Mouse (Mus musculus): ENCODE data around the gene Garnl3. TPM values are rescaled to one million over a fixed set of nuclear protein-coding genes. Genes with fewer than 3 reads are reported as not detected.
"Not testable (repeated sequence)": the region's sequence is repeated elsewhere in the genome, so short reads cannot be mapped to it uniquely, and the experiment has no call there.

Gene Garnl3
- polyA plus RNA-seq, 1 experiment = 0.63 TPM

DNA sequence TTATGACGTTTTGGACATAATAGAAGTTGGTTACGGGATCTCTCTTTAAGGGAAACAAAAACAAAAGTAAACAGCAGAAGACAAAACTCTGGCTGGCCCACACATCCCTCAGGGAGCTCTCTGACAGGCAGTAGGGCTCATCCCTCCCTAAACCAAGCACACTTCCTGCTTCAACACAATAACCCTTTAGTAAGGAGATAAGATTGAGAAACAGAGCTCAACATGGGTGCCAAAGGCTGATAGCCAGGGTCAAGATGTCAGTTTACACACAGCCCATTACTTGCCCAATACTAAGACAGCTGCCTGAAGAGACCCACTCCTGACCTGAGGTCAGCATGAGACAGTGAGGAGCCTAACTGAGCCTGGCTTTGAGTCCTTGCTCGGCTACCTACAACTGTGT lies 89.9 kb downstream of the Garnl3 start:
- WGBS = 56% methylated on average over 3 of the region's 3 CpGs
- no peak for DNase-seq (ENCODE audit: low read depth, low spot score)

DNA sequence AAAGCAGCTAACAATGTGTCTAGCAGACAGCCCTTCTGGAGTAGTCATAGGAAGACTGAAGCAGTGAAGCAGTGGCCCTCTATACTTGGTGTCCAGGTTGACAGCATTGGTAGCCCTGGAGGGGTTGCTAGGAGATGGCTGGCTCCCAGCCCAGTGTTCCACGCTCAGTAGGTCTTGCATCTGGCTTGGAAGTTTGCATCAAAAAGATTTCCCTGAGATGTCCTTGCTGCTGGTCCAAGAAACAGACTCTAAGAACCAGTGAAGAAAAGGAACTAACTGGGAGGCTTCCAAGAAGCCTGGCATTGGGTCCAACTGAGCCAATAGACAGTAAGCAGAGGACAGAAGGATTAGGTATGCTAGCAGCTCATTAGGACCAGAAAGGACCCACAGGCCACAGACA lies 94.0 kb downstream of the Garnl3 start:
- 75% methylated on average over 1 of the region's 1 CpGs for WGBS
- no peak for DNase-seq (ENCODE audit: low read depth, low spot score)

DNA sequence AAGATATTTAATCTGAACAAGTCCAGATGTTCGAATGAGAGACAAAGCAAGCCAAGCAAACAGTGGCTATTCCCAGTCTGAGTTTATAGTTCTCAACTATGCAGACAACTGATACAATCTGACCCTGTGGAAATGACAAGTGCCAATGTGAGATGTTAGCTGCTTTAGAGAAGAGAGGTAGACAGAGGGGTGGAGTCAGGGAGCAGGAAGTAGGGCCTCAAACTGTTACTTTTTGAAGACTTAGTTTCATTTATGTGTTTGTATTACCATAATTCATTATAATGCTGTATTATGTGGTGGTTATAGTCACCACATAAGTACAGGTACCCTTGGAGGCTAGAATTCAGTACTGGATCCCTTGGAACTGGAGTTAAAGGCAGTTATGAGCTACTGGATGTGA lies 96.2 kb downstream of the Garnl3 start:
- DNase-seq (ENCODE audit: low read depth, low spot score) = no peak
- 53% methylated on average over 1 of the region's 1 CpGs for WGBS

DNA sequence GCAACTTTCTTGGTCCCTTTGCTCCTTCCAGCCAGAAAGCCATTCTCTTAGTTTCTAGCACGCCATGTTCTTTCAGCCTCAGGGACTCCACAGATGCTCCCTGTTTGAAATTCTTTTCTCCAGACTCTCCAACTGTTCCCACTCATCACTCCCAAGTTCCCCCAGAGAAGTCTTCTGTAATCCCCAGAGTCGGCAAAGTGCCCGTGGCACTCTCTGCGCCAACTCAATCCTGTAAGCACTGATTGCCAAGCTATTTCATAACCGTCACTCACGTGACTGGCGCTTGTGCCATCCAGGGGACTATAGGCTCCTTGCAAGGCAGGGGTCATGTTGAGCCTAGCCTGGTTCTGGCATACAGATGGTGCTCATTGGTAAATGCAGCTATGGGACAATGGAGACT lies 98.2 kb downstream of the Garnl3 start:
- DNase-seq (ENCODE audit: low read depth, low spot score) = no peak

DNA sequence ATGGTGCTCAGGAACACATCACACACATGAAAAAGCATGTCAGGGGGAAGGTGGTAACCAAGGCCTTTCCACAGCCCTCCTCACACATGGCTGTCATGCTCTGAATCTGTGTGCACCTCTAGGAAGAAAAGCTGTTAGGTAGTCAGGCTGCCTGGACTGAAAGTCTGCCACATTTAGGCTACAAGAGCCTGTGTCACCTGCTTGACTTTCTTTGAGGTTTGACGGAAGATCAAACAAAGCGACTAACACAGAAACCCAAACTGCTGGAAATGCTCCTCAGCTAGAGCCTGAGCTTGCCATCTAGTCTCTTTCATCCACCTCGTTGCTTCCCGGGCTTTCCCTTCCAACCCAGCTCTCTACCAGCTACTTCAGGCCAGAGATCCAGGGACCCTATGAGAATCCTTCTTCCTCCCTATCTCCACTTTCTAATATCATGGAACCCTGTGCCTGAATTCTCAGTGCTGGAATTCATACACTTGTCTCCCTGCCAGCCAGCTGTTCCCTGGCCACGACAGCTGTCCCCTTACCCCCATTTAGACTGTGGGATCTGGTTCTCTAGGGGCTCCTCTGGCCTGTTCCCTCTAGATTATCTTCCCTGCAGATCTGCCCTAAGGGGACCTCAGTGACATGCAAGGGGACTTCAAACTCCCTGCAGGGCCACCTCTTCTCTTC lies 98.9 kb downstream of the Garnl3 start:
- 81% methylated on average over 5 of the region's 5 CpGs for WGBS
- no peak for DNase-seq (ENCODE audit: low read depth, low spot score)

More for the DNA sequence above, 98.2 kb downstream of the Garnl3 start:
- 93% methylated on average over 7 of the region's 7 CpGs for WGBS

DNA sequence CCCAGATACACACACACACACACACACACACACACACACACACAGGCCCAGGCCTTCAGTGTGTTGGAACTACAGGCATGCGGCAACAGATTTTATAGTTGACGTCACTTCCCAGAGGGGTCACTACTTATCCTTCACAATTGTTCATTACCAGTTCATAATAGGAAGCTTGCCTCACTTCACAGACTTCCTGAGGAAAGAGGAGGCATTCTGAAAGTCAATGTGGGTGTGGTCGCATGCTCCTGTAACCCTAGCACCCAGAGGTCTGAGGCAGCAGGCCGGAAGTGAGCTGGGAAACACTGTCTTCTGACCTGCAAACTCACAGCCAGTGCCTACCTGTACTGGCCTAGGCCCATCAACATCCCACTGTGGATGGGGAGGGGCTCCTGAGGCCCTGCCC lies 106.4 kb downstream of the Garnl3 start:
- no peak for DNase-seq (ENCODE audit: low read depth, low spot score)

DNA sequence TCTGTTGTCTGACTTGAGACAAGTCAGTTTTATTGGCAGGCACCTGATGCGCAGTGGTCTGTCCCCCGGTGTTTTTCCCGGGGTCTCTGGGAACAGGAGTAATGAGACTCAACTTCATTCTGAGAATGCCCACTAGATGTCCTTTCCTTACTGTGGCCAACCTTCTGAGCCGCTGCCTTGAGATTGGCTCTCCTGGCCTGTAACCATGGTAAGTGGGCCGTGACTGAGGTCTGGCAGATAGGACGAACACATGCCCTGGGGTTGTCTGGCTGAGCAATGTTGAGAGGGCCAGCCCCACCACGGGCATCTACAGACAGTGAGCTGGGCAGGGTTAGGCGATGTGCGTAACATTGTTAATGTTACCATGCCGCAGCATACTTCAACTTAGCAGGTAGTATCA lies 106.9 kb downstream of the Garnl3 start:
- 78% methylated on average over 10 of the region's 10 CpGs for WGBS

More for the DNA sequence above, 106.4 kb downstream of the Garnl3 start:
- WGBS = 59% methylated on average over 4 of the region's 4 CpGs

DNA sequence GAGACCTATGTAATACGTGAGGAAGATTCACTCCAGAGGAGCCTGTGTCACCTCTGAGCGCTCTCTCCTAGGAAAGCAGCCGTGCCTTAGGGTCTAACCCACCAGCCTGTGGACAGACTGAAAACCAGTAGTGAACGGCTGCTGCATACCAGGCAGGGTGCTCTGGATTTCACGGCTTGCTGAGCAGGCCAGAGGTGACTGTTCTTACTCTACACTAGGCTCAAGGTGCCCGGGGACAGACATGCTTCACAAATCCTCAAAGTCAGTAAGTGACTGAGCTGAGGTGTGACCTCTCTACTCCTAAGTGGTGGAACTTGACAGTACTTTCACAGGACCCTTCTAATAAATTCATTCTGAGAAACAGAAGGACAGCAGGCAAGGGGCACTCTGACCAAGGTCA lies 108.6 kb downstream of the Garnl3 start:
- 79% methylated on average over 6 of the region's 6 CpGs for WGBS
- no peak for DNase-seq (ENCODE audit: low read depth, low spot score)

More for the DNA sequence above, 106.9 kb downstream of the Garnl3 start:
- DNase-seq (ENCODE audit: low read depth, low spot score) = no peak

DNA sequence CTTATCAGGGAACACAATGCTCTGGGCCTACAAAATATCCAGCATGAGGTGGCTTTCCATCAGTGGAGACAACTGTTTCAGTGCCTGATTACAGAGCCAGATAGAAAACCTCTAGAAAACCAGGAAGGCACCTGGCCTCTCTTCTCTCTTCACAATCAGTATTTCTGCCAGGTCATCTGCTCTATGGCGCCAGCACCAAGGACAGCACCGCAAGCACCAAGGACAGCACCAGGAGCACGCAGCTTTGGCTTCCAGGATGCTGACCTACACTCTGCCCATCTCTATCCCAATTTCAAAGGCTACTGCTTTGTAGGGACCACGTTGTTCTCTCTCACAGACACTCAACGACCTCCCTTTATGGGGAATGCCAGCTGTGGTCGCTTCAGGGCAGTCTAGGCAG lies 113.4 kb downstream of the Garnl3 start:
- peak; percentile 1 for DNase-seq (ENCODE audit: low read depth, low spot score)
- 6% methylated on average over 6 of the region's 6 CpGs for WGBS

DNA sequence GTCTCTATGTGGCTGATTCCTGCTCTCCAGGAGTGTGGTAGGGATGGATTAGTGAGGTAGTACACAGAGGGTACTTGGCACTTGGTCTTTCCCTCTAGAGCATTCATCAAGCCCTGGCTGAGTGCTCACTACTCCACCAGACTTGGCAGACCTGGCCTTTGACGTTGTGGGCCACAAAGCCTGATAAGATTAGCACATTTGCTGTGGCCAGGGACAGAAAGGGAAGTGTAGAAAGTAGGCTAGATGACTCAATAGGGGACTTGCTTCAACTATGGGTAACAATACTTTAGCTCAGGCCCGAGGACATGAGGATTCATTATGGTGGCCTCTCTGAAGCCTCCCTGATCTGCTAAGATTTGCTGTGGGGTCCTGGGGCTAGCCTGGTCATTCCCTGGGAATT lies 114.3 kb downstream of the Garnl3 start:
- DNase-seq (ENCODE audit: low read depth, low spot score) = no peak
- WGBS = 71% methylated on average over 2 of the region's 2 CpGs

DNA sequence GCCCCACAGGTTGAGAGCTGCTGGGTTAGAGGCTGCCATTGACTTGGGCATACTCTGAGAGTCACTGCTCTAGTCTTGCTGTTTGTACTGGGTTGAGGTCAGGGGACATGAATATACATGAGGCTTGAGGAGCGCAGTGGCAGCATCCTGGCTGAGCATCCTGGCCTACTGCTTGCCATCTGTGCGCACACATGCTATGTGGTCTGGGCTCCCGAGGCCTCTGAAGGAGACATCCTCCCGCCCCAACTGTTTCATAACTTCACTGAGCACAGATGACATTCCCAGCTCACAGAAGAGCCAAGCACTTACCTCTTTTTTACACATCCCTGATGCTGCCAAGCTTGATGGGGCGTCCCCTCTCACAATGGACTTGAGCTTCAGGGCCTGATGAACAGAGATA lies 116.6 kb downstream of the Garnl3 start:
- WGBS = 88% methylated on average over 5 of the region's 5 CpGs
- no peak for DNase-seq (ENCODE audit: low read depth, low spot score)

DNA sequence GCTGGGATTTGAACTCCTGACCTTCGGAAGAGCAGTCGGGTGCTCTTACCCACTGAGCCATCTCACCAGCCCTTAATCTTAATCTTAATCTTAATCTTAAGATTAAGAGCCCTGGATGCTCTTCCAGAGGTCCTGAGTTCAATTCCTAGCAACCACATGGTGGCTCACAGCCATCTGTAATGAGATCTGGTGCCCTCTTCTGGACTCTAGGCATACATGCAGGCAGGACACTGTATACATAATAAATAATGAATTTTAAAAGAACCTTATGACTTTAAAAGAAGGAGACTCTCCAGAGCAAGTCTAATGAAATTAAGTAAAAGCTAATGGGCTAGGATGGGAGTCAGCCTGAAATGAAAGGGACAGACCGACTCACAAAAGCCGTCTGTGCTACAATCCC lies 122.4 kb downstream of the Garnl3 start:
- 90% methylated on average over 4 of the region's 4 CpGs for WGBS
- DNase-seq (ENCODE audit: low read depth, low spot score) = not testable (repeated sequence)

DNA sequence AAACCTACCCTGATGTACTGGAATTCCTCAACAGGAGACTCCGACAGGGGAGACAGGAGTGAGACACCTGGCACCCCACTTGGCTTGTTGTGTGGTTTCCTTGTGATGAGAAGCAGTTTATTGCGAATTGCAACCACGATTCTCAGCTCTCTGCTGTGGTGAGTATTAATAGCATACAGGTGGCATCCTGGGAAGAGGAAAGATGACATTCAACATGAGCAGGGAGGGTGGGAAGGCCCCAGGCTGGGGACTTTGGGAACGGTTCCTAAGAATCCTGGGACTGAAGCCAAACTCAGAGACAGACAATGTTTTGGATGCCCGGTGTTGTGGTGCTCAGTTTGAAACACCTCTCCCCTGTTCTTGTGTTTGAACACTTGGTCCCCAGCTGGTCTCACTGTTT lies 126.4 kb downstream of the Garnl3 start:
- no peak for DNase-seq (ENCODE audit: low read depth, low spot score)
- WGBS = 48% methylated on average over 5 of the region's 5 CpGs

DNA sequence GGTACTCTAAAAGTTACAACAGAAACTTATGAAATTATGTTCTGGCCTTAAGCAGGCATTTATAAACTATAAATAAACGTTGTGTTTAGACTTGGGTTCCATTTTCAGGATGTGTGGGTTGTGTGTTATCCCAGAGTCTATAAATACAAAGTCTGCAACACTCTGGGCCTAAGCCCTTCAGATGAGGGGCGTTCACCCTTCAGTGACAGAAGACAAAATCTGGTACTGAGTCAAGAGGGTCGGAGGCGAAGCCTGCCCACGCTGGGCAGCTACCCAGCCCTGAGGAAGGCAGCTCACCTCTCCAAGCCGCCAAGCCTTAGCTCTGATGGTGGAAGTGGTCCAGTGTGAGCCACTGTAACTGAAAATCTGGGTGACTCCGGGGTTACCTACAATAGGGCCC lies 129.3 kb downstream of the Garnl3 start:
- DNase-seq (ENCODE audit: low read depth, low spot score) = no peak
- WGBS = 89% methylated on average over 7 of the region's 7 CpGs

DNA sequence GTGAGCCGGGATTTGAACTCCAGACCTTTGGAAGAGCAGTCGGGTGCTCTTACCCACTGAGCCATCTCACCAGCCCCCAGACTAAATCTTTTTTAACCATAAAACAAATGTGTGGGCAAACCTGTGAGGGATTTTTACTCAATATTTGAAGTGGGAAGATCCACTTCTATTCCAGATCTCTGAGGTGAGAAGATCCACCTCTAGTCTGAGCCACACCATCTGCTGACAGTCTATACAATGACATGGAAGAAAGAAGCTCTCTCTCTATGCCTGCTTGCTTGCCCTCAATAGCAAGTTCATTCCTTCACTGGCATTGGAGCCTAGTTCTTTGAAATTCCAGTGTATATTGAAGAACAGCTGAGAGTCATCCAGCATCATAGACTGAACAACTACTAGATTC lies 131.7 kb downstream of the Garnl3 start:
- no peak for DNase-seq (ENCODE audit: low read depth, low spot score)
- 78% methylated on average over 2 of the region's 2 CpGs for WGBS

DNA sequence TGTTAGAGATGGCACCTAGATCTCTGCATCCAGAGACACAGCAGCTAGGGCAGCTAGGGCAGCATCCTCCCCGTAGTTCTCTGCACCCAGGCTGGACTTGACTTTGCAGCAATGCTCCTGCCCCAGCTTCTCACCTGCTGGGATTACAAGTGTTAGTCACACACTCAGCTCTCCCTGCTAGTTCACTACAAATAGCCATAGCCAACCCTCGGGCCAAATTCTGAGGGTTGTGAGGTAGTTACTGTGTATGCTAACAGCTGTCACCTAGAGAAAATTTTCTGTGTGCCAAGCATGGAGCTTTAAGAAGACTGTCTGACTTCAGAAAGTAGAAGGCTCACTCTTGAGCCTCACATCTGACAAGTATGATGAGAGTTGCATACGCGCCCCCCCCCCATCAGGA lies 133.7 kb downstream of the Garnl3 start:
- 92% methylated on average over 4 of the region's 4 CpGs for WGBS
- no peak for DNase-seq (ENCODE audit: low read depth, low spot score)

DNA sequence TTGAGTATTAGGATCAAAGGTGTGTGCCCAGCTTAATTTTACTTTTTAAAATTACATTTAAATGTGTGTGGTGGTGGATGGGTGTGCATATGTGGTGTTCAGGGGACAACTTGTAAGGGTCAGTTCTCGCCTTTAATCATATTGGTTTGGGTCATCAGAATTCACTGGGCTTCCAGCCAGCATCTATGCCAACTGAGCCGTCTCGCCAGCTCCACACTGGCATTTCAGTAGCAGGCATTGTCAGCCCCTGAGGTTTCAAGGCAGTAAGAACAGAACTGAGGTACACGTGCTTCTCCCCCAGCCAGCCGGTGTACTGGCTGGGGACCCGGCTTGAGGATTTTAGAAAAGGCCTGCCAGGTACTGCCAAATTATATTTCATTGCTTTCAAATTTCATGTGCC lies 134.4 kb downstream of the Garnl3 start:
- DNase-seq (ENCODE audit: low read depth, low spot score) = no peak
- 81% methylated on average over 6 of the region's 6 CpGs for WGBS

DNA sequence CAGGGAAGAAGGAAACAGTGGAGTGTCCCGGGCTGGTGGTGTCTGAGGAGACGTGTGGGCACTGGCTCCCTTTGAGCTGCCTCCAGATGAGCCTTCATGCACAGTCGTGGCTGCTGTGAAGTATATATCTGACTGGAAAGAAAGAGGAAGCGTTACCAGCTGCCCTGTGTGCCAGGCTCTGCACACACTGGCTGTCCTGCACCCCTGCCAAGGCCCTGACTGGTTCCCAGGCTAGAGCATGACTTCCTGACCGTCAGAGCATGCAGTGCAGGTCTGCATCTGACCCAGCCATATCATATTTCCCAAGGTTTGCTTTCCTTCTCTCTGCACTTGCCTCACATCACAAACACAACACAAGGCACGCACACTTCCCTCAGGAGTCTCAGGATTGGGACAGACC lies 139.3 kb downstream of the Garnl3 start:
- 63% methylated on average over 6 of the region's 6 CpGs for WGBS
- no peak for DNase-seq (ENCODE audit: low read depth, low spot score)

DNA sequence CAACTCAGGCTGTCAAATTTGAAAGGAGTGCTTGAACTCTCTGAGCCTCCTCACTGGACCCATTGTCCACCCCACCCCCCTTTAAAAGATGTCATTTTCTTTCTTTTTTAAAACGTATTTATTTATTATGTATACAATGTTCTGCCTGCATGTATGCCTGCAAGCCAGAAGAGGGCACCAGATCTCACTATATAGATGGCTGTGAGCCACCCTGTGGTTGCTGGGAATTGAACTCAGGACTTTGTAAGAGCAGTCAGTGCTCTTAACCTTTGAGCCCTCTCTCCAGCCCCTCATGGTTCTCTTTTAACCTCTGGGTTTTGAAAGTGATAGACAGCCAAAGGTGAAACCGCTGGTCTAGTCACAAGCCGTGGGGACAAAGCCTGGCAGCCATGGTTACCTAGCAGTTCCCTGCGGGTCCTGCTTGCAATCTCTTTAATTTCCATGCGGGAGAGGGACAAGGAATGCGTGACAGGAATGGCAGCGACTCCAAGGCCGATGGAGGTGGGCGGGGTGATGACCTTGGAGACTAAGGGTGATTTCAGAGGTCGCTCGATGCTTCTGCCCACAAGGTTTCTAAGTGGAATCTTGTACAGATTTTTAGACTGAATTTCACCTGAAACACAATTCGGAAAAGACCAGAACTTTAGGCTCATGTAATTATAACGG lies 141.2 kb downstream of the Garnl3 start:
- WGBS = 59% methylated on average over 13 of the region's 13 CpGs
- DNase-seq (ENCODE audit: low read depth, low spot score) = no peak

DNA sequence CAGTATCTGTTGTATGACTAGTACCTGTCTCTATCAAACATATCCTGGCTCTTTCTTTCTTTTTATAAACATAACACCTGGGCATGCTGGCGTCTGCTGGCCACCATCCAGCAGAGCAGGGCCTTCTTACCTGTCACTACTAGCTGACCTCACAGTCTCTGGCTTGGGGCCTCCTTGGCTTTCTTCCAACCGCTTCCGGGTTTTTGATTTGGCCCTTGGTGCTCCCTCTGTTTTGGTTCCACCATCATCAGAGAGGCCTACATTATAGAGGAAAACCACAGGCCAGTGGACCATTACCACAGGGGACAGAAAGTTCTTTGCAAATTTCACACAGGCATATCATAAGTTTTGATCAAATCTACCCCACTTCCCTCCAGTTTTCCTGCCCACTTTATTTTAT lies 142.1 kb downstream of the Garnl3 start:
- DNase-seq (ENCODE audit: low read depth, low spot score) = no peak
- 34% methylated on average over 3 of the region's 3 CpGs for WGBS

DNA sequence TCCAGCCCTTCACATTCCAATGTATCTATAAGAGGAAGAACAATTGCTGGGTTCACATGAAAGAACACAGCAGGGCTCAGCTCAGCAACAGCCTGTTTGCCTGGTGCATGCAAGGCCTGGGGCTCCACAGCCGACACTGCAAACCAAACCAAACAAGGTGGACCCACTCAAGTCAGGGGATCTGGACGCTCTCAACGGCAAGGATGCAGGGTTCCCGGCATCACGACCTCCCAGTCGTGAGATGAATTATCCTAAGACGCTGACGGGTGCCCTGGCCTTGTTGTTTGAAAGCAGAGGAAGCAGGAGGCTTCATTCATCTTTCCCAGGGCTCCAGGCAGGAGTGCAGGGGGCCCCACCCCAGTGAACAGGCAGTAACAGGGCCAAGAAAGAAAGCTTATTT lies 145.6 kb downstream of the Garnl3 start:
- DNase-seq (ENCODE audit: low read depth, low spot score) = no peak
- 76% methylated on average over 8 of the region's 8 CpGs for WGBS

DNA sequence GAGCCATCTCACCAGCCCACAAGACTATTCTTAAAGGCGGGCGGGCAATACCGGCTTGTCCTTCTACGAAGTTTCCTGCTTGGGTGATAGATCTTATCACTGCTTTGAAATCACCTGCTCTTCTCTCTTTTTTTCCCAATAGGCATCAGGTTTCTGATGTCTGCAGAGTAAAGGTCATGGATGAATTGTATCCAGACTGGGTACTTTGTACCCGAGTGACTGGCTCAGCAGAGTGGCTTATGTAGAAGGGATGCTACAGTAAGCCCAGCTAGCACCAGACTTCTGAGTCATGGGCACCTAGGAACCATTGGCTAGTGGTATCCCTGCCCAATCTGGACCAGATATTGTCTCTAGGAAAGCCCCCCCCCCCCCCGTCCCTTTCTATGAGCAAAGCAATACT lies 147.8 kb downstream of the Garnl3 start:
- DNase-seq (ENCODE audit: low read depth, low spot score) = no peak
- 22% methylated on average over 6 of the region's 6 CpGs for WGBS

Data from large intestine, adult 2 months (tissue).